Mouse (Mus musculus) MEL (cell line): ENCODE measurements around the gene Map7d1. TPM values are rescaled to one million over a fixed set of nuclear protein-coding genes. Genes with fewer than 3 reads are reported as not detected.
A peak's percentile ranks its signal among the peaks of the same experiment; 100 is the strongest.

Experiments
- DNase-seq: peaks from one replicate; pipeline ENCODE4 v3.0.0; 2011; ENCODE audit warnings: low read depth, low spot score
- H3K27ac ChIP-seq: 2 replicates; pipeline ENCODE4 v1.5.1; 2012; ENCODE audit warnings: low read depth, mild to moderate bottlenecking, control low read depth, low read length, moderate library complexity; ENCODE audit not compliant: control insufficient read depth
- H3K27me3 ChIP-seq, 2 experiments: fragments of 150-350 bp in 1 of 2; sonication (generic) in 1 of 2; 2 replicates each; pipeline ENCODE4 v1.6.1; 2012; ENCODE audit warnings: low read length in 2 of 2, mild to moderate bottlenecking in 2 of 2, improper control_type of control experiment in 1 of 2, moderate library complexity in 1 of 2; ENCODE audit not compliant: insufficient read depth in 2 of 2, control insufficient read depth in 1 of 2
- H3K36me3 ChIP-seq, 2 experiments: 2 replicates each; pipeline ENCODE4 v1.6.1; 2012 to 2014; ENCODE audit warnings: low read length in 2 of 2, improper control_type of control experiment in 1 of 2, inconsistent platforms in 1 of 2, mild to moderate bottlenecking in 1 of 2; ENCODE audit not compliant: insufficient read depth in 2 of 2, control insufficient read depth in 1 of 2
- H3K4me1 ChIP-seq, 2 experiments: fragments of 150-350 bp in 1 of 2; sonication (generic) in 1 of 2; 2 replicates each; pipeline ENCODE4 v1.6.1; 2012; ENCODE audit warnings: low read length in 2 of 2, improper control_type of control experiment in 1 of 2, mild to moderate bottlenecking in 1 of 2; ENCODE audit not compliant: insufficient read depth in 2 of 2, control insufficient read depth in 1 of 2
- H3K4me3 ChIP-seq, 2 experiments: fragments of 150-350 bp in 1 of 2; sonication (generic) in 1 of 2; 2 replicates each; pipeline ENCODE4 v1.5.1; 2012; ENCODE audit warnings: low read depth in 2 of 2, low read length in 2 of 2, mild to moderate bottlenecking in 2 of 2, moderate library complexity in 2 of 2, control low read depth in 1 of 2, improper control_type of control experiment in 1 of 2; ENCODE audit not compliant: control insufficient read depth in 1 of 2, insufficient read depth in 1 of 2
- H3K79me2 ChIP-seq: 2 replicates; pipeline ENCODE4 v1.6.1; 2012; ENCODE audit warnings: mild to moderate bottlenecking, low read length, moderate library complexity; ENCODE audit not compliant: control insufficient read depth, poor library complexity, insufficient read depth
- H3K9ac ChIP-seq: 2 replicates; pipeline ENCODE4 v1.6.1; 2012; ENCODE audit warnings: low read depth, mild to moderate bottlenecking, control low read depth, low read length, moderate library complexity; ENCODE audit not compliant: control insufficient read depth, poor library complexity, severe bottlenecking
- H3K9me3 ChIP-seq: fragments of 150-350 bp; sonication (generic); replicated peaks from 2 replicates; pipeline ENCODE4 v1.6.1; 2012; ENCODE audit warnings: mild to moderate bottlenecking, low read length, improper control_type of control experiment, moderate library complexity; ENCODE audit not compliant: insufficient read depth
- BHLHE40 ChIP-seq: IDR thresholded peaks from 2 replicates; pipeline ENCODE4 v1.6.1; 2012; ENCODE audit warnings: low read depth, mild to moderate bottlenecking, inconsistent platforms, low read length, improper control_type of control experiment, borderline replicate concordance
- CHD1 ChIP-seq: IDR thresholded peaks from 2 replicates; pipeline ENCODE4 v1.6.1; 2012; ENCODE audit warnings: low read depth, mild to moderate bottlenecking, inconsistent platforms, low read length, improper control_type of control experiment
- CTCF ChIP-seq, 3 experiments: IDR thresholded peaks in 2 of 3; conservative IDR thresholded peaks in 1 of 3; 2 replicates each; pipeline ENCODE4 v1.5.1; 2011 to 2012; ENCODE audit warnings: low read length in 3 of 3, low read depth in 2 of 3, mild to moderate bottlenecking in 2 of 3, improper control_type of control experiment in 1 of 3, inconsistent platforms in 1 of 3, mixed read lengths in 1 of 3, moderate library complexity in 1 of 3; ENCODE audit not compliant: control insufficient read depth in 1 of 3, insufficient read depth in 1 of 3, poor library complexity in 1 of 3, severe bottlenecking in 1 of 3
- ELF1 ChIP-seq: IDR thresholded peaks from 2 replicates; pipeline ENCODE4 v1.6.1; 2014; ENCODE audit warnings: low read depth, mild to moderate bottlenecking, inconsistent platforms, low read length, improper control_type of control experiment, moderate library complexity
- EP300 ChIP-seq, 2 experiments: IDR thresholded peaks; 2 replicates each; pipeline ENCODE4 v1.6.1; 2011; ENCODE audit warnings: improper control_type of control experiment in 2 of 2, low read length in 2 of 2, low read depth in 1 of 2, mild to moderate bottlenecking in 1 of 2
- ETS1 ChIP-seq: IDR thresholded peaks from 2 replicates; pipeline ENCODE4 v1.6.1; 2012; ENCODE audit warnings: low read depth, mild to moderate bottlenecking, inconsistent platforms, low read length, improper control_type of control experiment, moderate library complexity
- GABPA ChIP-seq: IDR thresholded peaks from 2 replicates; pipeline ENCODE4 v1.6.1; 2012; ENCODE audit warnings: low read depth, mild to moderate bottlenecking, inconsistent platforms, low read length, improper control_type of control experiment, moderate library complexity
- GATA1 ChIP-seq: IDR thresholded peaks from 2 replicates; pipeline ENCODE4 v1.6.1; 2011; ENCODE audit warnings: low read depth, low read length, improper control_type of control experiment
- HCFC1 ChIP-seq: IDR thresholded peaks from 2 replicates; pipeline ENCODE4 v1.6.1; 2012; ENCODE audit warnings: low read depth, mild to moderate bottlenecking, inconsistent platforms, low read length, improper control_type of control experiment, moderate library complexity
- JUND ChIP-seq: IDR thresholded peaks from 2 replicates; pipeline ENCODE4 v1.6.1; 2011; ENCODE audit warnings: low read depth, mild to moderate bottlenecking, improper control_type of control experiment, low read length
- KAT2A ChIP-seq: conservative IDR thresholded peaks from 2 replicates; pipeline ENCODE4 v1.6.1; 2012; ENCODE audit warnings: low read depth, low read length, improper control_type of control experiment, inconsistent platforms
- MAFK ChIP-seq: IDR thresholded peaks from 2 replicates; pipeline ENCODE4 v1.6.1; 2011; ENCODE audit warnings: low read depth, mild to moderate bottlenecking, low read length, improper control_type of control experiment, borderline replicate concordance
- MXI1 ChIP-seq: IDR thresholded peaks from 2 replicates; pipeline ENCODE4 v1.6.1; 2011; ENCODE audit warnings: mild to moderate bottlenecking, low read depth, low read length, improper control_type of control experiment
- MYB ChIP-seq: IDR thresholded peaks from 2 replicates; pipeline ENCODE4 v1.6.1; 2011; ENCODE audit warnings: mild to moderate bottlenecking, low read depth, low read length, improper control_type of control experiment
- MYC ChIP-seq: IDR thresholded peaks from 2 replicates; pipeline ENCODE4 v1.6.1; 2011; ENCODE audit warnings: low read depth, mild to moderate bottlenecking, low read length, improper control_type of control experiment, moderate library complexity
- NELFE ChIP-seq: IDR thresholded peaks from 2 replicates; pipeline ENCODE4 v1.6.1; 2011; ENCODE audit warnings: low read depth, low read length, improper control_type of control experiment
- NRF1 ChIP-seq: IDR thresholded peaks from 2 replicates; pipeline ENCODE4 v1.6.1; 2014; ENCODE audit warnings: low read depth, mild to moderate bottlenecking, inconsistent platforms, low read length, improper control_type of control experiment, moderate library complexity; ENCODE audit not compliant: poor library complexity, insufficient read depth, severe bottlenecking
- POLR2A ChIP-seq, 2 experiments: IDR thresholded peaks; 2 replicates each; pipeline ENCODE4 v1.6.1; 2011 to 2012; ENCODE audit warnings: low read length in 2 of 2, mild to moderate bottlenecking in 2 of 2, control low read depth in 1 of 2, improper control_type of control experiment in 1 of 2, low read depth in 1 of 2, moderate library complexity in 1 of 2; ENCODE audit not compliant: control insufficient read depth in 1 of 2, insufficient read depth in 1 of 2, poor library complexity in 1 of 2
- POLR2AphosphoS2 ChIP-seq: IDR thresholded peaks from 2 replicates; pipeline ENCODE4 v1.6.1; 2011; ENCODE audit warnings: low read length, improper control_type of control experiment
- POLR2AphosphoS5 ChIP-seq: IDR thresholded peaks from 2 replicates; pipeline ENCODE4 v1.6.1; 2012; ENCODE audit warnings: low read depth, borderline replicate concordance, mild to moderate bottlenecking, inconsistent platforms, low read length, moderate library complexity, mixed read lengths
- RCOR1 ChIP-seq: IDR thresholded peaks from 2 replicates; pipeline ENCODE4 v1.6.1; 2012; ENCODE audit warnings: low read depth, mild to moderate bottlenecking, inconsistent platforms, low read length, improper control_type of control experiment
- TAL1 ChIP-seq: IDR thresholded peaks from 2 replicates; pipeline ENCODE4 v1.6.1; 2012; ENCODE audit warnings: mild to moderate bottlenecking, inconsistent platforms, low read length, moderate library complexity, mixed read lengths
- TBP ChIP-seq: IDR thresholded peaks from 2 replicates; pipeline ENCODE4 v1.8.0; 2011; ENCODE audit warnings: low read depth, low read length, improper control_type of control experiment
- TCF12 ChIP-seq: IDR thresholded peaks from 2 replicates; pipeline ENCODE4 v1.6.1; 2014; ENCODE audit warnings: low read depth, mild to moderate bottlenecking, inconsistent platforms, low read length, improper control_type of control experiment, moderate library complexity
- USF2 ChIP-seq, 2 experiments: IDR thresholded peaks; 2 replicates each; pipeline ENCODE4 v1.6.1; 2011 to 2012; ENCODE audit warnings: improper control_type of control experiment in 2 of 2, low read length in 2 of 2, borderline replicate concordance in 1 of 2, inconsistent platforms in 1 of 2, low read depth in 1 of 2, mild to moderate bottlenecking in 1 of 2; ENCODE audit not compliant: insufficient read depth in 1 of 2
- ZC3H11A ChIP-seq: IDR thresholded peaks from 2 replicates; pipeline ENCODE4 v1.6.1; 2012; ENCODE audit warnings: low read depth, mild to moderate bottlenecking, inconsistent platforms, low read length, improper control_type of control experiment
- ZKSCAN1 ChIP-seq: IDR thresholded peaks from 2 replicates; pipeline ENCODE4 v1.6.1; 2012; ENCODE audit warnings: low read depth, mild to moderate bottlenecking, inconsistent platforms, low read length, improper control_type of control experiment, moderate library complexity
- ZMIZ1 ChIP-seq: IDR thresholded peaks from 2 replicates; pipeline ENCODE4 v1.6.1; 2012; ENCODE audit warnings: low read depth, mild to moderate bottlenecking, inconsistent platforms, low read length, improper control_type of control experiment, moderate library complexity
- ZNF384 ChIP-seq: IDR thresholded peaks from 2 replicates; pipeline ENCODE4 v1.6.1; 2012; ENCODE audit warnings: low read depth, mild to moderate bottlenecking, inconsistent platforms, low read length, improper control_type of control experiment
- polyA plus RNA-seq, 2 experiments: library from polyadenylated mRNA; stranded (reverse) in 1 of 2; unstranded in 1 of 2; fragments of >175 nt in 1 of 2; fragments of >200 nt in 1 of 2; gene quantifications; 2 replicates each; pipeline versions ENCODE4 v1.2.1 to v1.2.4; 2012; ENCODE audit warnings: low replicate concordance in 2 of 2, low read depth in 1 of 2; ENCODE audit not compliant: insufficient read length in 2 of 2, insufficient read depth in 1 of 2, missing spikeins in 1 of 2
- total RNA-seq: library from RNA; depleted of rRNA; stranded (reverse); fragments of 300-350 nt; gene quantifications from 2 replicates; pipeline ENCODE4 v1.2.3, GENCODE M21; 2012

Map7d1 gene
- total and polyA plus RNA-seq, 3 experiments, result 15.4 to 58.2 TPM; not detected in 1

GRCm38 (mm10) chr4:126269292-126269691, 13.1 kb upstream of the Map7d1 start:
- Histone ChIP-seq H3K27me3 (no peaks in the 10 kb centered on the region), H3K4me3 (no peak overlapping the region), H3K36me3 (no peaks in the 10 kb centered on the region), H3K9ac (no peak overlapping the region), H3K27ac (no peak overlapping the region), H3K9me3 (no peaks in the 10 kb centered on the region), H3K79me2 (no peaks in the 10 kb centered on the region), H3K4me1 (no peaks in the 10 kb centered on the region)
- no peak for DNase-seq
- TF ChIP-seq ZNF384 (no peak), EP300 (IDR thresholded peaks at IDR 0.05; ENCODE audit: low read depth in 1 of 2, low read length in 2 of 2) (no peak), MXI1 (no peak), ZC3H11A (no peak), TAL1 (no peak), GABPA (no peak), CHD1 (no peak), TCF12 (no peak), MAFK (no peak), ELF1 (no peak), CTCF (IDR thresholded peaks at IDR 0.05 in 2 of 3, conservative IDR thresholded peaks at IDR 0.05 in 1 of 3; ENCODE audit: control insufficient read depth in 1 of 3, insufficient read depth in 1 of 3, low read depth in 2 of 3, low read length in 3 of 3, poor library complexity in 1 of 3, severe bottlenecking in 1 of 3) (no peak), GATA1 (no peak), ZMIZ1 (no peak), NRF1 (no peak), JUND (no peak), MYB (no peak), MYC (no peak)

GRCm38 (mm10) chr4:126262119-126262807, 6.1 kb upstream of the Map7d1 start, which contains the start of gene Trappc3:
Gene Trappc3 (plus strand): TSS chr4:126262325.
- Histone ChIP-seq H3K79me2 (peaks cover 7% of the 10 kb centered on the region), H3K4me1 (peaks cover 2 to 18% of the 10 kb centered on the region in 2 experiments; a peak in 3 of 4 replicates), H3K4me3 (peak within 1 kb of the TSS; percentile 90 to 99), H3K9me3 (no peaks in the 10 kb centered on the region), H3K36me3 (peaks cover 0 to 11% of the 10 kb centered on the region in 2 experiments; a peak in 2 of 4 replicates), H3K27ac (peak within 1 kb of the TSS; percentile 38), H3K9ac (peak within 1 kb of the TSS; percentile 97), H3K27me3 (no peaks in the 10 kb centered on the region)
- DNase-seq, result peak; percentile 98
- 0 out of 2 replicates have a peak, but pooled peaks have one; percentile 8 for TF ChIP-seq RCOR1
- TF ChIP-seq JUND, result no peak
- peak; percentile 87 for TF ChIP-seq MXI1
- no peak for TF ChIP-seq GATA1
- peak; percentile 78; the same call in 1 of the 2 replicates for TF ChIP-seq POLR2AphosphoS2
- TF ChIP-seq BHLHE40, result peak; percentile 55
- TF ChIP-seq POLR2A (IDR thresholded peaks at IDR 0.05; ENCODE audit: control insufficient read depth in 1 of 2, insufficient read depth in 1 of 2, low read depth in 1 of 2, low read length in 2 of 2, poor library complexity in 1 of 2), result peak; percentile 61 to 76; a peak in 3 of 4 replicates
- TF ChIP-seq TBP, result peak; percentile 68; the same call in 1 of the 2 replicates
- TF ChIP-seq TCF12, result peak; percentile 72
- peak; percentile 87 for TF ChIP-seq KAT2A
- TF ChIP-seq GABPA, result no peak
- peak; percentile 42; the same call in 1 of the 2 replicates for TF ChIP-seq ETS1
- TF ChIP-seq USF2 (IDR thresholded peaks at IDR 0.05; ENCODE audit: borderline replicate concordance in 1 of 2, insufficient read depth in 1 of 2, low read depth in 1 of 2, low read length in 2 of 2), result no peak
- TF ChIP-seq CHD1, result no peak
- TF ChIP-seq ZMIZ1, result peak; percentile 65; the same call in 1 of the 2 replicates
- TF ChIP-seq HCFC1, result peak; percentile 99
- peak; percentile 72 for TF ChIP-seq NELFE
- no peak for TF ChIP-seq ZKSCAN1
- no peak for TF ChIP-seq POLR2AphosphoS5
- peak; percentile 92 to 100 (median 97) for TF ChIP-seq CTCF (IDR thresholded peaks at IDR 0.05 in 2 of 3, conservative IDR thresholded peaks at IDR 0.05 in 1 of 3; ENCODE audit: control insufficient read depth in 1 of 3, insufficient read depth in 1 of 3, low read depth in 2 of 3, low read length in 3 of 3, poor library complexity in 1 of 3, severe bottlenecking in 1 of 3)
